Mouse (Mus musculus): Measurements from ENCODE around the gene Zfc3h1. TPM values are rescaled to one million over a fixed set of nuclear protein-coding genes. Genes with fewer than 3 reads are reported as not detected.

Gene Zfc3h1
- total RNA-seq (2012; rRNA removed) (29.8 and 40.7 TPM in 2 replicates), total RNA-seq (2014; rRNA removed) (51.7 and 58.3 TPM in 2 replicates), polyA plus RNA-seq (2012; ENCODE audit: insufficient read length, low read depth) (39.2 and 48.7 TPM in 2 replicates)

GRCm38 (mm10) chr10:115384221-115385017 lies at the start of gene Zfc3h1, which contains the start of gene Thap2:
Gene Zfc3h1 (plus strand): TSS chr10:115384959.
Gene Thap2 (minus strand): TSS chr10:115384443.
- Histone ChIP-seq H3K9me3 (replicated peaks; ENCODE audit: low read length) (no peaks in the 10 kb centered on the region), H3K36me3 (replicated peaks in 1 of 2; ENCODE audit: control insufficient read depth in 1 of 2, insufficient read depth in 1 of 2, low read length in 1 of 2) (peaks cover 3 to 22% of the 10 kb centered on the region in 2 experiments), H3K79me2 (replicated peaks; ENCODE audit: control insufficient read depth, extremely low read depth, insufficient read depth, poor library complexity, severe bottlenecking) (peaks cover 79% of the 10 kb centered on the region), H3K4me1 (ENCODE audit: control insufficient read depth in 1 of 2, insufficient read depth in 2 of 2) (peaks cover 3 to 29% of the 10 kb centered on the region in 2 experiments), H3K4me2 (ENCODE audit: insufficient read depth, low read depth, poor library complexity, severe bottlenecking) (peak within 1 kb of the TSS; percentile 99), H3K4me3 (replicated peaks in 1 of 3; ENCODE audit: low read depth in 2 of 3, low read length in 2 of 3, poor library complexity in 1 of 3) (peak within 1 kb of the TSS; percentile 84 to 96 (median 85)), H3K9ac (ENCODE audit: insufficient read depth, low read depth) (peak within 1 kb of the TSS; percentile 93), H3K27me3 (replicated peaks) (no peaks in the 10 kb centered on the region), H3K27ac (ENCODE audit: insufficient read depth, low read depth) (peak within 1 kb of the TSS; percentile 88)
- dilution Hi-C loops (cut with MboI; ENCODE audit: extremely low pct_ligation_motif_present, extremely low pct_unique_long_range_greater_than_20kb, low sequenced_read_pairs) (no loop called here), in situ Hi-C loops (cut with MboI; ENCODE audit: low pct_ligation_motif_present, low pct_unique_long_range_greater_than_20kb, low sequenced_read_pairs) (loop anchor here (5.0 kb wide), 1 partner anchor 52 kb away; no protein-coding TSS in a partner anchor)
- DNase-seq (ENCODE audit: extremely low read depth), result peak; percentile 98
- peak; percentile 97 for TF ChIP-seq ELF1 (IDR thresholded peaks at IDR 0.05; ENCODE audit: low read depth, low read length)
- no peak for TF ChIP-seq JUN (IDR thresholded peaks at IDR 0.05; ENCODE audit: insufficient read depth, low read depth, low read length)
- TF ChIP-seq ZMIZ1 (IDR thresholded peaks at IDR 0.05; ENCODE audit: low read depth, low read length), result peak; percentile 56
- TF ChIP-seq GABPA (IDR thresholded peaks at IDR 0.05; ENCODE audit: insufficient replicate concordance, low read depth, low read length), result peak; percentile 77; the same call in 1 of the 2 replicates
- TF ChIP-seq IRF4 (IDR thresholded peaks at IDR 0.05; ENCODE audit: low read depth, low read length), result 0 out of 2 replicates have a peak, but pooled peaks have one; percentile 6
- TF ChIP-seq NELFE (IDR thresholded peaks at IDR 0.05; ENCODE audit: low read depth, low read length), result peak; percentile 89
- peak in 1 of 2 experiments; percentile 64; a peak in 2 of 4 replicates for TF ChIP-seq CTCF (conservative IDR thresholded peaks at IDR 0.05 in 1 of 2, IDR thresholded peaks at IDR 0.05 in 1 of 2; ENCODE audit: low read depth in 2 of 2, low read length in 2 of 2)
- peak; percentile 98 for TF ChIP-seq CHD2 (IDR thresholded peaks at IDR 0.05; ENCODE audit: low read length)
- no peak for TF ChIP-seq E2F4 (IDR thresholded peaks at IDR 0.05; ENCODE audit: insufficient replicate concordance, low read depth, low read length)
- TF ChIP-seq POLR2AphosphoS2 (IDR thresholded peaks at IDR 0.05; ENCODE audit: low read depth, low read length), result peak; percentile 90; the same call in 1 of the 2 replicates
- no peak for TF ChIP-seq RCOR1 (conservative IDR thresholded peaks at IDR 0.05; ENCODE audit: low read depth, low read length)
- TF ChIP-seq TCF12 (IDR thresholded peaks at IDR 0.05; ENCODE audit: low read depth, low read length), result peak; percentile 83
- TF ChIP-seq POLR2A (IDR thresholded peaks at IDR 0.05; ENCODE audit: low read depth, low read length), result peak; percentile 82
- peak; percentile 32; the same call in 1 of the 2 replicates for TF ChIP-seq SIN3A (IDR thresholded peaks at IDR 0.05; ENCODE audit: low read length)
- peak; percentile 81; the same call in 1 of the 2 replicates for TF ChIP-seq UBTF (IDR thresholded peaks at IDR 0.05; ENCODE audit: low read depth, low read length)
- TF ChIP-seq MAZ (IDR thresholded peaks at IDR 0.05; ENCODE audit: low read depth, low read length), result 0 out of 2 replicates have a peak, but pooled peaks have one; percentile 60
- TF ChIP-seq MEF2A (IDR thresholded peaks at IDR 0.05; ENCODE audit: borderline replicate concordance, low read depth, low read length), result peak; percentile 54; the same call in 1 of the 2 replicates
- TF ChIP-seq MYC (IDR thresholded peaks at IDR 0.05; ENCODE audit: low read depth, low read length), result no peak
- no peak for TF ChIP-seq CHD1 (IDR thresholded peaks at IDR 0.05; ENCODE audit: low read depth, low read length)
- TF ChIP-seq EP300 (IDR thresholded peaks at IDR 0.05; ENCODE audit: low read length), result peak; percentile 7; the same call in 1 of the 2 replicates
- no peak for TF ChIP-seq PAX5 (IDR thresholded peaks at IDR 0.05; ENCODE audit: low read length)
- peak; percentile 58 for TF ChIP-seq NRF1 (IDR thresholded peaks at IDR 0.05; ENCODE audit: low read depth, low read length)
- peak; percentile 98 for TF ChIP-seq KAT2A (IDR thresholded peaks at IDR 0.05; ENCODE audit: insufficient replicate concordance, low read length)
- peak; percentile 96 for TF ChIP-seq HCFC1 (IDR thresholded peaks at IDR 0.05; ENCODE audit: low read depth, low read length)
- TF ChIP-seq MXI1 (IDR thresholded peaks at IDR 0.05; ENCODE audit: low read depth, low read length), result peak; percentile 77
- TF ChIP-seq MAX (IDR thresholded peaks at IDR 0.05; ENCODE audit: low read length), result peak; percentile 51
- TF ChIP-seq TBP (conservative IDR thresholded peaks at IDR 0.05; ENCODE audit: low read depth, low read length), result peak; percentile 61
